Mouse (Mus musculus) hindbrain, embryonic 15.5 days (tissue): ENCODE data around the gene Smarca4. TPM values are rescaled to one million over a fixed set of nuclear protein-coding genes. Genes with fewer than 3 reads are reported as not detected.

ENCODE experiments used
- ATAC-seq: fragments of 200-750 bp; cut with Nextera tagmentation; 2 replicates; pipeline ENCODE4 v1.8.0; 2017; ENCODE audit warnings: low read depth, moderate number of reproducible peaks, moderate TSS enrichment; ENCODE audit not compliant: low FRiP score
- H3K27ac ChIP-seq: fragments of 300-500 bp; sonication (generic); replicated peaks from 2 replicates; pipeline ENCODE4 v1.5.1; 2015; ENCODE audit warnings: mild to moderate bottlenecking, inconsistent platforms
- H3K27me3 ChIP-seq: fragments of 300-500 bp; sonication (generic); 2 replicates; pipeline ENCODE4 v1.6.1; 2015; ENCODE audit warnings: control low read depth, inconsistent platforms
- H3K36me3 ChIP-seq: fragments of 300-500 bp; sonication (generic); 2 replicates; pipeline ENCODE4 v1.6.1; 2015; ENCODE audit warnings: control low read depth, inconsistent platforms
- H3K4me1 ChIP-seq: fragments of 300-500 bp; sonication (generic); replicated peaks from 2 replicates; pipeline ENCODE4 v1.6.1; 2015; ENCODE audit warnings: control low read depth, inconsistent platforms
- H3K4me2 ChIP-seq: fragments of 300-500 bp; sonication (generic); 2 replicates; pipeline ENCODE4 v1.6.1; 2015; ENCODE audit warnings: moderate library complexity, mild to moderate bottlenecking, inconsistent platforms
- H3K4me3 ChIP-seq: fragments of 300-500 bp; sonication (generic); 2 replicates; pipeline ENCODE4 v1.5.1; 2015; ENCODE audit warnings: mild to moderate bottlenecking, inconsistent platforms
- H3K9ac ChIP-seq: fragments of 300-500 bp; sonication (generic); 2 replicates; pipeline ENCODE4 v1.6.1; 2015; ENCODE audit warnings: inconsistent platforms
- H3K9me3 ChIP-seq: fragments of 300-500 bp; sonication (generic); 2 replicates; pipeline ENCODE4 v1.6.1; 2016; ENCODE audit warnings: control low read depth, inconsistent platforms
- WGBS: fragments of 180-500 bp; shearing (Covaris S2); methylation state at CpG from one replicate; pipeline ENCODE4 v1.1.7; 2015; 5-methylcytosine and 5-hydroxymethylcytosine counted together
- microRNA counts: library from miRNA; unstranded; fragments of <30 nt; microRNA quantifications from one replicate; lab custom pipeline; 2016
- microRNA-seq: library from miRNA; unstranded; fragments of <30 nt; microRNA quantifications from one replicate; pipeline ENCODE4, GENCODE M21; 2016
- polyA plus RNA-seq: library from polyadenylated mRNA; unstranded; fragments of >200 nt; fragmentation: Nextera tagmentation; extraction: Ambion mirVana; gene quantifications from 2 replicates; pipeline ENCODE4 v1.2.1, GENCODE M21; 2015

Gene Smarca4
- polyA plus RNA-seq, 1 experiment from 2014 or later = 139 TPM

DNA sequence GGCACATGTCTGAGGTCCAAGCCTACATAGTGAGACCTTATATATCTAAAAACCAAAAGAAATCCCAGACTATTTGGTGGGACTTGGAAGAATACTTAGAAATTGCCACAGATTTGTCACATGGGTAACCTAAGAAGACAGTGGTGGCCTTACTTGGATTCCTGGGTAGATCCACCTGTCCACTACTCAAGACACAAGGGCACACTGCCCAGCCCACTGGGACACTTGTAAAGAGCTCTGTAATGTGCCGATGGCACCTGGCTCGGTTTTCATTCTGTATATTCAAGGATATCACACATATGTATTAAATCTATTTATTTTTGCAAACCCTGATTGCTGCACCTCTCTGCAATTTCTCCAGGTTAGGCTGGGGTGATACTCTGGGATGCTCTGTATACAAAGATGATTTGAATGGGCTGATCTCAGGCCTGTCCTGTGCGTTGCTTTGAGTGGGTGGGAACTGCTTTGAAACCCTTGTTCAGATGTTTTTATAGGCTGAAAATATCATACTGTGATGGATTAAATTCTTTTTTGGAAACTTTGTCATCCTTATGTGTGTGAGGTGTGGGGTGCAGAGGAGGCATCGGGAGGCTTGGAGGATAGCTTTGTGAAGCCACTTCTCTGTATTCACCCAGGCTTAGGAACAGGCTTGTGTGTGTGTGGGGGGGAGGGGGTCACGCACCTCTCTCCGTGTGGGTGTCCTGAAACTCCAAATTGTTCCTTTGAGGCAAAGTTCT, 133.6 kb downstream of the Smarca4 start:
- Histone ChIP-seq H3K27ac (no peak overlapping the region), H3K9me3 (no peaks in the 10 kb centered on the region), H3K27me3 (no peaks in the 10 kb centered on the region), H3K4me3 (no peak overlapping the region), H3K4me2 (no peak overlapping the region), H3K9ac (no peak overlapping the region), H3K36me3 (peaks cover 41% of the 10 kb centered on the region), H3K4me1 (no peaks in the 10 kb centered on the region)
- WGBS = 91% methylated on average over 6 of the region's 6 CpGs
- no peak for ATAC-seq

GRCm38 (mm10) chr9:21750370-21750769, 134.4 kb downstream of the Smarca4 start:
- no peaks in the 10 kb centered on the region for H3K9me3 ChIP-seq
- H3K27ac ChIP-seq = no peak overlapping the region
- no peak overlapping the region for H3K9ac ChIP-seq
- peaks cover 34% of the 10 kb centered on the region for H3K36me3 ChIP-seq
- H3K4me1 ChIP-seq = no peaks in the 10 kb centered on the region
- ATAC-seq = no peak
- H3K4me3 ChIP-seq = no peak overlapping the region
- no peaks in the 10 kb centered on the region for H3K27me3 ChIP-seq
- H3K4me2 ChIP-seq = no peak overlapping the region
- 68% methylated on average over 3 of the region's 3 CpGs for WGBS

GRCm38 (mm10) chr9:21751347-21751746, 135.4 kb downstream of the Smarca4 start:
- Histone ChIP-seq H3K27me3 (no peaks in the 10 kb centered on the region), H3K4me1 (no peaks in the 10 kb centered on the region), H3K4me2 (no peak overlapping the region), H3K36me3 (peaks cover 25% of the 10 kb centered on the region), H3K4me3 (no peak overlapping the region), H3K9ac (no peak overlapping the region), H3K27ac (no peak overlapping the region), H3K9me3 (no peaks in the 10 kb centered on the region)
- no peak for ATAC-seq
- WGBS = 68% methylated on average over 6 of the region's 6 CpGs

GRCm38 (mm10) chr9:21752252-21752792, 136.4 kb downstream of the Smarca4 start:
- H3K9ac ChIP-seq = no peak overlapping the region
- H3K4me1 ChIP-seq = no peaks in the 10 kb centered on the region
- H3K27me3 ChIP-seq = no peaks in the 10 kb centered on the region
- no peak overlapping the region for H3K4me3 ChIP-seq
- no peak overlapping the region for H3K27ac ChIP-seq
- peaks cover 15% of the 10 kb centered on the region for H3K36me3 ChIP-seq
- H3K9me3 ChIP-seq = no peaks in the 10 kb centered on the region
- WGBS = 63% methylated on average over 10 of the region's 10 CpGs
- ATAC-seq = no peak
- no peak overlapping the region for H3K4me2 ChIP-seq

MicroRNAs encoded within 50 kb of the gene (microRNA counts, 519-probe panel; counts per million panel counts)
- not detected for microRNA mmu-miR-1946b (lab: Ali Mortazavi, UCI)

Small RNA genes within 50 kb of the gene (microRNA-seq; reads per million reads assigned to microRNA genes)
- not detected for gene Mir1946b

Other genes with a start within 250 kb of the Smarca4 start
- 209 and 215 TPM in 2 replicates for gene Ilf3, start 248.3 kb upstream of the Smarca4 start, polyA plus RNA-seq
- 53.2 and 55.8 TPM in 2 replicates for gene Qtrt1, start 204.3 kb upstream of the Smarca4 start, polyA plus RNA-seq
- gene Dnm2, start 191.3 kb upstream of the Smarca4 start, polyA plus RNA-seq = 65.0 and 73.1 TPM in 2 replicates
- 58.7 and 62.9 TPM in 2 replicates for gene Tmed1, start 105.9 kb upstream of the Smarca4 start, polyA plus RNA-seq
- 2.5 and 3.1 TPM in 2 replicates for gene AB124611, start 90.0 kb upstream of the Smarca4 start, polyA plus RNA-seq
- gene Carm1, start 69.3 kb upstream of the Smarca4 start, polyA plus RNA-seq = 42.6 and 46.1 TPM in 2 replicates
- gene Timm29, start 23.4 kb upstream of the Smarca4 start, polyA plus RNA-seq = 60.1 and 61.8 TPM in 2 replicates
- 25.1 and 25.2 TPM in 2 replicates for gene Yipf2, start 23.3 kb upstream of the Smarca4 start, polyA plus RNA-seq
- 15.6 and 18.3 TPM in 2 replicates for gene Ldlr, start 107.3 kb downstream of the Smarca4 start, polyA plus RNA-seq
- gene Spc24, start 144.1 kb downstream of the Smarca4 start, polyA plus RNA-seq = 26.4 and 27.2 TPM in 2 replicates
- gene Kank2, start 182.6 kb downstream of the Smarca4 start, polyA plus RNA-seq = 5.2 and 5.8 TPM in 2 replicates
- 0.88 TPM in 2 replicates for gene Angptl8, start 219.3 kb downstream of the Smarca4 start, polyA plus RNA-seq
- 16.4 and 21.2 TPM in 2 replicates for gene Dock6, start 236.5 kb downstream of the Smarca4 start, polyA plus RNA-seq